Mouse (Mus musculus) CH12.LX (cell line): ENCODE data around the gene Taar8b.

ENCODE experiments used
- CTCF ChIP-seq, 2 experiments: IDR thresholded peaks in 1 of 2; conservative IDR thresholded peaks in 1 of 2; 2 replicates each; pipeline ENCODE4 v1.5.1; 2011 to 2012; ENCODE audit warnings: low read depth in 2 of 2, low read length in 2 of 2, improper control_type of control experiment in 1 of 2, inconsistent platforms in 1 of 2, mild to moderate bottlenecking in 1 of 2, moderate library complexity in 1 of 2
- EP300 ChIP-seq: IDR thresholded peaks from 2 replicates; pipeline ENCODE4 v1.6.1; 2011; ENCODE audit warnings: low read length, improper control_type of control experiment
- JUND ChIP-seq: conservative IDR thresholded peaks from 2 replicates; pipeline ENCODE4 v1.6.1; 2011; ENCODE audit warnings: low read depth, low read length, improper control_type of control experiment
- NELFE ChIP-seq: IDR thresholded peaks from 2 replicates; pipeline ENCODE4 v1.6.1; 2011; ENCODE audit warnings: low read depth, low read length, improper control_type of control experiment
- POLR2A ChIP-seq: IDR thresholded peaks from 2 replicates; pipeline ENCODE4 v1.6.1; 2011; ENCODE audit warnings: low read depth, mild to moderate bottlenecking, improper control_type of control experiment, low read length
- POLR2AphosphoS2 ChIP-seq: IDR thresholded peaks from 2 replicates; pipeline ENCODE4 v1.6.1; 2011; ENCODE audit warnings: low read depth, low read length, improper control_type of control experiment
- RCOR1 ChIP-seq: conservative IDR thresholded peaks from 2 replicates; pipeline ENCODE4 v1.6.1; 2012; ENCODE audit warnings: low read depth, mild to moderate bottlenecking, inconsistent platforms, low read length, improper control_type of control experiment
- TBP ChIP-seq: conservative IDR thresholded peaks from 2 replicates; pipeline ENCODE4 v1.6.1; 2011; ENCODE audit warnings: low read depth, low read length, improper control_type of control experiment
- TCF12 ChIP-seq: IDR thresholded peaks from 2 replicates; pipeline ENCODE4 v1.6.1; 2014; ENCODE audit warnings: low read depth, mild to moderate bottlenecking, inconsistent platforms, low read length, improper control_type of control experiment
- USF2 ChIP-seq: conservative IDR thresholded peaks from 2 replicates; pipeline ENCODE4 v1.6.1; 2011; ENCODE audit warnings: low read depth, low read length, improper control_type of control experiment
- ZKSCAN1 ChIP-seq: IDR thresholded peaks from 2 replicates; pipeline ENCODE4 v1.6.1; 2012; ENCODE audit warnings: low read depth, inconsistent platforms, low read length, improper control_type of control experiment, borderline replicate concordance
- ZNF384 ChIP-seq: IDR thresholded peaks from 2 replicates; pipeline ENCODE4 v1.6.1; 2012; ENCODE audit warnings: low read depth, low read length, improper control_type of control experiment, inconsistent platforms

GRCm38 (mm10) chr10:24086555-24086954 is 5.5 kb downstream of the Taar8b start:
- TF ChIP-seq ZNF384 = no peak
- TF ChIP-seq ZKSCAN1 = no peak
- no peak for TF ChIP-seq POLR2AphosphoS2
- no peak for TF ChIP-seq NELFE
- no peak for TF ChIP-seq CTCF (conservative IDR thresholded peaks at IDR 0.05 in 1 of 2, IDR thresholded peaks at IDR 0.05 in 1 of 2; ENCODE audit: low read depth in 2 of 2, low read length in 2 of 2)
- TF ChIP-seq TCF12 = no peak
- TF ChIP-seq POLR2A = no peak
- TF ChIP-seq TBP = no peak
- TF ChIP-seq RCOR1 = no peak
- TF ChIP-seq JUND = no peak
- no peak for TF ChIP-seq EP300
- no peak for TF ChIP-seq USF2
